Mouse (Mus musculus) kidney, postnatal 0 days (tissue): Measurements from ENCODE around the gene Arhgef1. TPM values are rescaled to one million over a fixed set of nuclear protein-coding genes. Genes with fewer than 3 reads are reported as not detected.
"Not testable (repeated sequence)": the region's sequence is repeated elsewhere in the genome, so short reads cannot be mapped to it uniquely, and the experiment has no call there.

Experiments used
- ATAC-seq: fragments of 200-750 bp; cut with Nextera tagmentation; replicated peaks from 2 replicates; pipeline ENCODE4 v1.8.0; 2017; ENCODE audit warnings: low read depth, moderate number of reproducible peaks, moderate TSS enrichment, moderate library complexity; ENCODE audit not compliant: low FRiP score
- DNase-seq: peaks from one replicate; pipeline ENCODE4 v3.0.0-alpha.2; 2016; ENCODE audit warnings: low spot score
- H3K27ac ChIP-seq: fragments of 300-500 bp; sonication (generic); 2 replicates; pipeline ENCODE4 v1.5.1; 2014; ENCODE audit warnings: mild to moderate bottlenecking
- H3K27me3 ChIP-seq: fragments of 300-500 bp; sonication (generic); 2 replicates; pipeline ENCODE4 v1.6.1; 2014; ENCODE audit warnings: low read length, mixed read lengths; ENCODE audit not compliant: insufficient read depth
- H3K36me3 ChIP-seq: fragments of 300-500 bp; sonication (generic); 2 replicates; pipeline ENCODE4 v1.6.1; 2014; ENCODE audit warnings: low read length, mixed read lengths; ENCODE audit not compliant: insufficient read depth
- H3K4me1 ChIP-seq: fragments of 300-500 bp; sonication (generic); replicated peaks from 2 replicates; pipeline ENCODE4 v1.6.1; 2014; ENCODE audit warnings: antibody characterized with exemption, low read length, mixed read lengths; ENCODE audit not compliant: insufficient read depth
- H3K4me2 ChIP-seq: fragments of 300-500 bp; sonication (generic); 2 replicates; pipeline ENCODE4 v1.6.1; 2014; ENCODE audit warnings: mild to moderate bottlenecking, low read length, moderate library complexity, mixed read lengths
- H3K4me3 ChIP-seq: fragments of 300-500 bp; sonication (generic); replicated peaks from 2 replicates; pipeline ENCODE4 v1.5.1; 2014; ENCODE audit warnings: low read depth, low read length
- H3K9ac ChIP-seq: fragments of 300-500 bp; sonication (generic); 2 replicates; pipeline ENCODE4 v1.6.1; 2014; ENCODE audit warnings: low read depth, low read length
- H3K9me3 ChIP-seq: fragments of 300-500 bp; sonication (generic); replicated peaks from 2 replicates; pipeline ENCODE4 v1.6.1; 2016; ENCODE audit warnings: low read length, inconsistent platforms, mixed read lengths
- CTCF ChIP-seq: IDR thresholded peaks from 2 replicates; pipeline ENCODE4 v1.5.1; 2016; ENCODE audit warnings: antibody characterized with exemption, low read depth, mild to moderate bottlenecking, moderate library complexity
- WGBS: fragments of 180-500 bp; shearing (Covaris S2); extraction: QIAGEN DNeasy Blood & Tissue Kit; methylation state at CpG from one replicate; pipeline ENCODE4 v1.1.7; 2014; 5-methylcytosine and 5-hydroxymethylcytosine counted together
- polyA plus RNA-seq: library from polyadenylated mRNA; unstranded; fragments of >200 nt; fragmentation: Nextera tagmentation; extraction: Ambion mirVana; gene quantifications from 2 replicates; pipeline ENCODE4 v1.2.1, GENCODE M21; 2015

Gene Arhgef1
- polyA plus RNA-seq, 1 experiment from 2014 or later: 63.6 TPM

DNA sequence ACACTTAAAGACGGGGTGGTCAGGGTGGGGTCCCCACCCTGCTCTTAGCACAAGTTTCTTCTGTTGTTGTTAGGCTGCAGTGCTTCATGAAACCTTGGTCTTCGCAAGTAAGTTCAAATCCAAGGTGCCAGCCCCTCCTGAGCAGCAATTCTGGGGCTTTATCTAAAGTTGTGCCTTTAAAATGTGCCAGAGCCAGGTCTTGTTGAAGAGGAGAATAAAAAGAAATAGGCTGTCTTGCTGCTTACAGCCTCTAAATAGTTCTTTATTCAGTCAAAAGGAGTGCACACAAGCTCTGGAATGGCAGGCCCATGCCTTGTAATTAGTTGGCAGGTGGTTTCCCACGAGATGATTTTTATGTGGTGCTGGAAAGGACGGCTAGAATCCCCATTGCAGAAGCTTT is 15.6 kb upstream of the Arhgef1 start:
- DNase-seq: no peak
- peaks cover 33% of the 10 kb centered on the region; the same call in 1 of the 2 replicates for H3K36me3 ChIP-seq
- WGBS: 58% methylated on average over 4 of the region's 4 CpGs
- no peak overlapping the region for H3K27ac ChIP-seq
- peaks cover 12% of the 10 kb centered on the region; the same call in 1 of the 2 replicates for H3K4me1 ChIP-seq
- H3K4me2 ChIP-seq: peak overlapping the region; percentile 83
- TF ChIP-seq CTCF: no peak
- ATAC-seq: no peak
- H3K4me3 ChIP-seq: no peak overlapping the region
- peak overlapping the region; percentile 100; the same call in 1 of the 2 replicates for H3K9ac ChIP-seq
- no peaks in the 10 kb centered on the region for H3K27me3 ChIP-seq
- no peaks in the 10 kb centered on the region for H3K9me3 ChIP-seq

DNA sequence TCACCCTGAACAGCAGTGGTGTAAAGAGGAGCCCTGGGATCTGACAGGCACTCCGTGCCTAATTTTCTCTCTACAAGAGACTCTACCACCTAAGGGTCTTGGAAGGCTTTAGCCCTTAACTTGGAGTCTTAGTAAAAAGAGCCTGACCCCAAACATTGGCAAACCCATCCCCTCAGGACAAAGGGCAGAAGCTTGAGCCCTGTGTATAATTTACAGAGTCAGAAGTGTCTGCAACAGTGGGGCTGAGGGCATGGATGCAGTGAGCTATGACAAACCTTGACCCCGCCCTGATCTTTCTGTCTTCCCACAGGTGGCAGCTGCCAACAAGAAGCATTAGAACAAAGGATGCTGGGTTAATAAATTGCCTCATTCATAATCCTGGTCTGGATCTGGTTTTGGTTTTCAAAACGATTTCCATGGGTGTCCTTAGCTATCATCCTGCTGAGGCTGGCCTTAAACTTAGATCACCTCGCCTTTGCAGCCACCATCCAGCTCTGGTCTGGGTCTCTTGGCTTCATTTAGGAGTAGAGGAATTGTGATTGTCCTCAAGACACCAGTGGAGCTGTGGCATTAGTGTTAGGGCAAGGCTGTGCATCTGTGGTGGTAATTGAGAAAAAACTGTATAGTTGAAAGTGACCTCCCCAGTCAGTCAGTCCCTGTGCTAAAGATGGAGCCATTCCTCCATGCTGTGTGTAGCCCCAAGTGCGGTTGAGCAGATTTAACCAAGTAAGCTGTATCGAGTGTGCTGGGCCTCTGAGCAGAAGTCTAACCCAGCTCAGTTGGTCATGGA is 13.1 kb upstream of the Arhgef1 start:
- H3K4me1 ChIP-seq: peaks cover 12% of the 10 kb centered on the region; the same call in 1 of the 2 replicates
- peak; percentile 68 for ATAC-seq
- no peak for TF ChIP-seq CTCF

GRCm38 (mm10) chr7:24890281-24891216 is 12.2 kb upstream of the Arhgef1 start:
- Histone ChIP-seq H3K9me3 (no peaks in the 10 kb centered on the region), H3K27me3 (no peaks in the 10 kb centered on the region), H3K4me1 (peaks cover 12% of the 10 kb centered on the region; the same call in 1 of the 2 replicates), H3K36me3 (peaks cover 33% of the 10 kb centered on the region; the same call in 1 of the 2 replicates), H3K4me3 (no peak overlapping the region), H3K27ac (peak overlapping the region; percentile 55; the same call in 1 of the 2 replicates), H3K4me2 (no peak overlapping the region), H3K9ac (no peak overlapping the region)
- WGBS: 31% methylated on average over 10 of the region's 10 CpGs
- ATAC-seq (peak; percentile 67), DNase-seq (peak; percentile 90)
- peak; percentile 99 for TF ChIP-seq CTCF

More for the DNA sequence above, 13.1 kb upstream of the Arhgef1 start:
- Histone ChIP-seq H3K4me2 (no peak overlapping the region), H3K27me3 (no peaks in the 10 kb centered on the region), H3K9ac (no peak overlapping the region), H3K27ac (peak overlapping the region; percentile 55; the same call in 1 of the 2 replicates), H3K4me3 (no peak overlapping the region), H3K9me3 (no peaks in the 10 kb centered on the region), H3K36me3 (peaks cover 33% of the 10 kb centered on the region; the same call in 1 of the 2 replicates)
- WGBS: 64% methylated on average over 6 of the region's 6 CpGs
- DNase-seq: peak; percentile 47

- H3K4me1 ChIP-seq: peaks cover 3% of the 10 kb centered on the region; the same call in 1 of the 2 replicates
- no peak overlapping the region for H3K9ac ChIP-seq
- H3K4me3 ChIP-seq: no peak overlapping the region
- ATAC-seq (no peak), DNase-seq (no peak)
- H3K27me3 ChIP-seq: no peaks in the 10 kb centered on the region
- TF ChIP-seq CTCF: no peak
- no peak overlapping the region for H3K4me2 ChIP-seq
- peaks cover 28% of the 10 kb centered on the region; the same call in 1 of the 2 replicates for H3K36me3 ChIP-seq
- WGBS: 70% methylated on average over 3 of the region's 3 CpGs
- 0 out of 2 replicates have a peak overlapping the region, but pooled peaks have one; percentile 13 for H3K27ac ChIP-seq
- H3K9me3 ChIP-seq: no peaks in the 10 kb centered on the region
These were observed 11.2 kb upstream of the Arhgef1 start for GRCm38 (mm10) chr7:24891241-24892124.

DNA sequence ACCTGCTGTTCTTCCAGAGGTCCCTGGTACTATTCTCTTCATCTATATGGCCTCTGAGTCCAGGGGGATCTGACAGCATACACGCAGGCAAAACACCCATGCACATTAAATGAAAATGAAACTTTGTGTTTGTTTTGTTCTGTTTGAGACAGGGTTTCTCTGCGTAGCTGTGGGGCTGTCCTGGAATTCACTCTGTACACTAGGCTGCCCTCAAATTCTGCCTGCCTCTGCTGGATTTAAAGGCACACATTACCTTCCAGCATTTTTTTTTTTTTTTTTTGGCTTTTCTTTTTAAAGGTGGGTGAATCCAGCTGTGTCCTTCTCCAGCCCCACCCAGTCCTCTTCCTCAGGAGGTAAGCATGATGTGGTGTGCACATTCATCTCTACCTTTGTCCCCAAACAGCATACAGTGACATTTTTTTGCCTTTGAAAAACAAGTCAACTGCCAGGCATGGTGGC is 10.6 kb upstream of the Arhgef1 start:
- WGBS: 63% methylated on average over 2 of the region's 2 CpGs

DNA sequence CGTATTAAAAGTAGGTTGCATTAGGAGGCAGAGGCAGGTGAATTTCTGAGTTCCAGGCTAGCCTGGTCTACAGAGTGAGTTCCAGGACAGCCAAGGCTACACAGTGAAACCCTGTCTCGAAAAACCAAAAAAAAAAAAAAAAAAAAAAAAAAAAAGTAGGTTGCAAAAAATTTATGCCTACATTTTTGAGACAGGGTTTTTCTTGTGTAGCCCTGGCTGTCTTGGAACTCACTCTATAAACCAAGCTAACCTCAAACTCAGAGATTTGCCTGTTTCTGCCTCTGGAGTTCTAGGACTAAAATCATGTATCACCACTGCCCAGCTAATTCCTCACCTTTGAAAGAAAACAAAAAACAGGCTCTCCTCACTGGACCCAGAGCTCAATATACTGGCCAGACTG is 7.0 kb upstream of the Arhgef1 start:
- H3K4me2 ChIP-seq, H3K9ac ChIP-seq, H3K9me3 ChIP-seq, H3K4me3 ChIP-seq, H3K4me1 ChIP-seq, ATAC-seq, H3K36me3 ChIP-seq, H3K27ac ChIP-seq, H3K27me3 ChIP-seq, DNase-seq: not testable (repeated sequence)
- WGBS: 93% methylated on average over 2 of the region's 2 CpGs

More for the DNA sequence above, 10.6 kb upstream of the Arhgef1 start:
- TF ChIP-seq CTCF: no peak
- no peaks in the 10 kb centered on the region for H3K27me3 ChIP-seq
- no peak for DNase-seq
- ATAC-seq: no peak
- no peak overlapping the region for H3K4me3 ChIP-seq
- H3K36me3 ChIP-seq: peaks cover 26% of the 10 kb centered on the region; the same call in 1 of the 2 replicates
- H3K9ac ChIP-seq: no peak overlapping the region
- no peaks in the 10 kb centered on the region for H3K4me1 ChIP-seq
- H3K9me3 ChIP-seq: no peaks in the 10 kb centered on the region
- no peak overlapping the region for H3K27ac ChIP-seq
- no peak overlapping the region for H3K4me2 ChIP-seq
